Mouse (Mus musculus) brain, embryonic 14.5 days (tissue): ENCODE results near the gene 0610030E20Rik.

Experiments used
- CTCF ChIP-seq: fragments of 200-500 bp; IDR thresholded peaks from 2 replicates; pipeline ENCODE4 v1.5.1; 2012; ENCODE audit warnings: inconsistent platforms, mild to moderate bottlenecking, moderate library complexity, borderline replicate concordance; ENCODE audit not compliant: insufficient read depth, insufficient read length; ENCODE audit errors: extremely low read depth
- POLR2A ChIP-seq: fragments of 200-500 bp; IDR thresholded peaks from 2 replicates; pipeline ENCODE4 v1.6.1; 2012; ENCODE audit warnings: mild to moderate bottlenecking, inconsistent platforms, borderline replicate concordance; ENCODE audit not compliant: poor library complexity, insufficient read depth, insufficient read length, severe bottlenecking; ENCODE audit errors: extremely low read depth

GRCm38 (mm10) chr6:72357164-72358079 lies 10.3 kb downstream of the 0610030E20Rik start:
- TF ChIP-seq POLR2A, result no peak
- TF ChIP-seq CTCF, result no peak
